Mouse (Mus musculus): ENCODE data around the gene Rhot2. TPM values are rescaled to one million over a fixed set of nuclear protein-coding genes. Genes with fewer than 3 reads are reported as not detected.
A peak's percentile ranks its signal among the peaks of the same experiment; 100 is the strongest.

The Rhot2 gene
- total RNA-seq, 2 experiments from 2014 or later, result 13.9 to 15.6 TPM

- no peak for ATAC-seq (ENCODE audit: poor library complexity, severe bottlenecking)
These were observed 2.1 kb downstream of the Rhot2 start for GRCm38 (mm10) chr17:25842509-25842908.

- ATAC-seq (ENCODE audit: poor library complexity, severe bottlenecking), result no peak
These were observed 3.4 kb downstream of the Rhot2 start, which contains the start of gene Gm20683 for GRCm38 (mm10) chr17:25841117-25841880. Gm20683 (minus strand) TSS chr17:25841763.

GRCm38 (mm10) chr17:25840519-25840918, 4.1 kb downstream of the Rhot2 start:
- ATAC-seq (ENCODE audit: poor library complexity, severe bottlenecking), result no peak

GRCm38 (mm10) chr17:25839455-25840235, 5.0 kb downstream of the Rhot2 start:
- no peak for ATAC-seq (ENCODE audit: poor library complexity, severe bottlenecking)

- no peak for ATAC-seq (ENCODE audit: poor library complexity, severe bottlenecking)
These were observed 5.7 kb downstream of the Rhot2 start for GRCm38 (mm10) chr17:25838904-25839303.

- ATAC-seq (ENCODE audit: poor library complexity, severe bottlenecking), result no peak
These were observed 7.1 kb downstream of the Rhot2 start for GRCm38 (mm10) chr17:25837533-25837932.

GRCm38 (mm10) chr17:25837076-25837410, 7.6 kb downstream of the Rhot2 start, which contains the start of gene Rhbdl1:
Rhbdl1 (minus strand) TSS chr17:25837295.
- no peak for ATAC-seq (ENCODE audit: poor library complexity, severe bottlenecking)

- no peak for ATAC-seq (ENCODE audit: poor library complexity, severe bottlenecking)
These were observed 8.1 kb downstream of the Rhot2 start for GRCm38 (mm10) chr17:25836397-25837075.

- no peak for ATAC-seq (ENCODE audit: poor library complexity, severe bottlenecking)
These were observed 8.8 kb downstream of the Rhot2 start for GRCm38 (mm10) chr17:25835816-25836215.

- no peak for ATAC-seq (ENCODE audit: poor library complexity, severe bottlenecking)
These were observed 9.3 kb downstream of the Rhot2 start for GRCm38 (mm10) chr17:25835301-25835700.

- ATAC-seq (ENCODE audit: poor library complexity, severe bottlenecking), result no peak
These were observed 9.9 kb downstream of the Rhot2 start for GRCm38 (mm10) chr17:25834595-25835222.

GRCm38 (mm10) chr17:25833961-25834594, 10.6 kb downstream of the Rhot2 start:
- no peak for ATAC-seq (ENCODE audit: poor library complexity, severe bottlenecking)

- peak; percentile 52 for ATAC-seq (ENCODE audit: poor library complexity, severe bottlenecking)
These were observed 11.4 kb downstream of the Rhot2 start, which contains the start of gene Stub1 for GRCm38 (mm10) chr17:25833291-25833663. Stub1 (minus strand) TSS chr17:25833404.

GRCm38 (mm10) chr17:25832436-25833290, 12.0 kb downstream of the Rhot2 start:
- peak; percentile 86 for ATAC-seq (ENCODE audit: poor library complexity, severe bottlenecking)

GRCm38 (mm10) chr17:25831451-25832281, 13.0 kb downstream of the Rhot2 start:
- no peak for ATAC-seq (ENCODE audit: poor library complexity, severe bottlenecking)

- ATAC-seq (ENCODE audit: poor library complexity, severe bottlenecking), result no peak
These were observed 13.7 kb downstream of the Rhot2 start for GRCm38 (mm10) chr17:25830806-25831431.

- no peak for ATAC-seq (ENCODE audit: poor library complexity, severe bottlenecking)
These were observed 14.4 kb downstream of the Rhot2 start for GRCm38 (mm10) chr17:25830200-25830753.

GRCm38 (mm10) chr17:25829558-25830017, 15.1 kb downstream of the Rhot2 start:
- ATAC-seq (ENCODE audit: poor library complexity, severe bottlenecking), result no peak

Data from megakaryocyte, adult 5-6 weeks (primary cell).